Mouse (Mus musculus): ENCODE results near the gene Emc6. TPM values are rescaled to one million over a fixed set of nuclear protein-coding genes. Genes with fewer than 3 reads are reported as not detected.
A peak's percentile ranks its signal among the peaks of the same experiment; 100 is the strongest.

Gene Emc6
- polyA plus RNA-seq, 1 experiment from 2014 or later = 114 TPM

DNA sequence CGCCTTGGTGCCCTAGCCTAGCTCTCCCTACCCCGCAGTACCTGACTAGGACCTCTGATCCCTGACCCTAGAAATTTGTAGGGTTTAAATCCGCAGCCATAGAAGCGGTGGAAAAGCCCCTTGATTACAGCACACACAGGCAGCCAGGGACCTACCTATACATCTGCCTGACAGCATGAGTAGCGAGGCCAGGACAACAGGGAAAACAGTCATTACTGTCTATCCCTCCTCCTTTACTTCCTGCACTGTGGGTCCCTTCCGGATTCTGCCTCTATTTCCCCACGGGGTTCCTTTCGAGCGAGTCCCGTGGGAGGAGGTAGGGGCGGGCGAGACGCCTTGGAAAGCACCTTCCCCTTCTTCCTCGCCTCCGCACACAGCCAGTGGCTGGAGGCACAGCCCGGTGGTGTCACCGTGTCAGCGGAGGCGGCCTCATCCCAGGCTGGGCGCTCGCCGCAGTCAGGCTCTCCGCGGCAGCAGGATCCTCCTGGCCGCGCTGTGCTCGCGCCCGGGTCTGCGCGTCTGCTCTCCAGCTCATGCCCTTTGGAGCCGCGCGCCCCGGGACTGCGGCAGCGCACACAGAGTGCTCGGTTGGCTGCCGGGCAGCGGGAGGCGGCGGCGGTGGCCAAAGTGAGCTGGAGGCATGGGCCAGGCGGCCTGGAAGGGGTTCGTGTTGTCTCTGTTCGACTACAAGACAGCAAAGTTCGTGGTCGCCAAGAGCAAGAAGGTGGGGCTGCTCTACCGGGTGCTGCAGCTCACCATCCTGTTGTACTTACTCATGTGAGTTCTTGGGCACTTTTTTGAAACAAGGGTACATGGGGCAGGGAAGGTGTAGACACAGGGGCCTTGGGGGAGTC, 16.7 kb downstream of the Emc6 start, which contains the start of gene P2rx5:
Gene P2rx5, plus strand, starts transcription at position 465 of the 854 bp plus-strand sequence.
- 3% methylated on average over 47 of the region's 49 CpGs for WGBS

GRCm38 (mm10) chr11:73155071-73155470, 21.8 kb downstream of the Emc6 start:
- Histone ChIP-seq H3K27me3 (replicated peaks; ENCODE audit: control insufficient read depth, insufficient read depth, low read length) (peaks cover 8% of the 10 kb centered on the region; the same call in 1 of the 2 replicates), H3K27ac (ENCODE audit: low read depth, low read length) (no peak overlapping the region), H3K9me3 (ENCODE audit: control insufficient read depth) (no peaks in the 10 kb centered on the region), H3K4me2 (replicated peaks; ENCODE audit: low read depth) (no peak overlapping the region), H3K4me1 (replicated peaks; ENCODE audit: control insufficient read depth, insufficient read depth, low read length) (no peaks in the 10 kb centered on the region), H3K36me3 (ENCODE audit: control insufficient read depth, insufficient read depth) (no peaks in the 10 kb centered on the region), H3K9ac (ENCODE audit: low read depth, low read length) (no peak overlapping the region), H3K4me3 (ENCODE audit: low read depth, low read length) (no peak overlapping the region)
- 74% methylated on average over 6 of the region's 6 CpGs for WGBS
- no peak for TF ChIP-seq CTCF (IDR thresholded peaks at IDR 0.05; ENCODE audit: low read depth)
- ATAC-seq = no peak

More for the DNA sequence above, 16.7 kb downstream of the Emc6 start, which contains the start of gene P2rx5:
- Histone ChIP-seq H3K27ac (ENCODE audit: low read depth, low read length) (no peak within 1 kb of the TSS), H3K4me1 (replicated peaks; ENCODE audit: control insufficient read depth, insufficient read depth, low read length) (no peaks in the 10 kb centered on the region), H3K4me3 (ENCODE audit: low read depth, low read length) (peak within 1 kb of the TSS; percentile 40), H3K9me3 (ENCODE audit: control insufficient read depth) (no peaks in the 10 kb centered on the region), H3K4me2 (replicated peaks; ENCODE audit: low read depth) (peak within 1 kb of the TSS; percentile 74), H3K36me3 (ENCODE audit: control insufficient read depth, insufficient read depth) (no peaks in the 10 kb centered on the region), H3K9ac (ENCODE audit: low read depth, low read length) (peak within 1 kb of the TSS; percentile 27), H3K27me3 (replicated peaks; ENCODE audit: control insufficient read depth, insufficient read depth, low read length) (peaks cover 8% of the 10 kb centered on the region; the same call in 1 of the 2 replicates)
- TF ChIP-seq CTCF (IDR thresholded peaks at IDR 0.05; ENCODE audit: low read depth) = 0 out of 2 replicates have a peak, but pooled peaks have one; percentile 1
- ATAC-seq = peak; percentile 49; the same call in 1 of the 2 replicates

GRCm38 (mm10) chr11:73148209-73148608, 28.6 kb downstream of the Emc6 start:
- no peak for ATAC-seq
- no peak overlapping the region for H3K9ac ChIP-seq (ENCODE audit: low read depth, low read length)
- H3K27ac ChIP-seq (ENCODE audit: low read depth, low read length) = no peak overlapping the region
- TF ChIP-seq CTCF (IDR thresholded peaks at IDR 0.05; ENCODE audit: low read depth) = no peak
- no peak overlapping the region for H3K4me2 ChIP-seq (replicated peaks; ENCODE audit: low read depth)
- no peaks in the 10 kb centered on the region for H3K36me3 ChIP-seq (ENCODE audit: control insufficient read depth, insufficient read depth)
- no peak overlapping the region for H3K4me3 ChIP-seq (ENCODE audit: low read depth, low read length)
- H3K27me3 ChIP-seq (replicated peaks; ENCODE audit: control insufficient read depth, insufficient read depth, low read length) = no peaks in the 10 kb centered on the region
- H3K4me1 ChIP-seq (replicated peaks; ENCODE audit: control insufficient read depth, insufficient read depth, low read length) = no peaks in the 10 kb centered on the region
- H3K9me3 ChIP-seq (ENCODE audit: control insufficient read depth) = no peaks in the 10 kb centered on the region
- WGBS = 84% methylated on average over 9 of the region's 9 CpGs

GRCm38 (mm10) chr11:73146975-73147365, 29.9 kb downstream of the Emc6 start:
- Histone ChIP-seq H3K4me2 (replicated peaks; ENCODE audit: low read depth) (no peak overlapping the region), H3K36me3 (ENCODE audit: control insufficient read depth, insufficient read depth) (no peaks in the 10 kb centered on the region), H3K27ac (ENCODE audit: low read depth, low read length) (no peak overlapping the region), H3K9me3 (ENCODE audit: control insufficient read depth) (no peaks in the 10 kb centered on the region), H3K4me1 (replicated peaks; ENCODE audit: control insufficient read depth, insufficient read depth, low read length) (no peaks in the 10 kb centered on the region), H3K27me3 (replicated peaks; ENCODE audit: control insufficient read depth, insufficient read depth, low read length) (no peaks in the 10 kb centered on the region), H3K4me3 (ENCODE audit: low read depth, low read length) (no peak overlapping the region), H3K9ac (ENCODE audit: low read depth, low read length) (no peak overlapping the region)
- no peak for ATAC-seq
- no peak for TF ChIP-seq CTCF (IDR thresholded peaks at IDR 0.05; ENCODE audit: low read depth)
- WGBS = 64% methylated on average over 7 of the region's 7 CpGs

DNA sequence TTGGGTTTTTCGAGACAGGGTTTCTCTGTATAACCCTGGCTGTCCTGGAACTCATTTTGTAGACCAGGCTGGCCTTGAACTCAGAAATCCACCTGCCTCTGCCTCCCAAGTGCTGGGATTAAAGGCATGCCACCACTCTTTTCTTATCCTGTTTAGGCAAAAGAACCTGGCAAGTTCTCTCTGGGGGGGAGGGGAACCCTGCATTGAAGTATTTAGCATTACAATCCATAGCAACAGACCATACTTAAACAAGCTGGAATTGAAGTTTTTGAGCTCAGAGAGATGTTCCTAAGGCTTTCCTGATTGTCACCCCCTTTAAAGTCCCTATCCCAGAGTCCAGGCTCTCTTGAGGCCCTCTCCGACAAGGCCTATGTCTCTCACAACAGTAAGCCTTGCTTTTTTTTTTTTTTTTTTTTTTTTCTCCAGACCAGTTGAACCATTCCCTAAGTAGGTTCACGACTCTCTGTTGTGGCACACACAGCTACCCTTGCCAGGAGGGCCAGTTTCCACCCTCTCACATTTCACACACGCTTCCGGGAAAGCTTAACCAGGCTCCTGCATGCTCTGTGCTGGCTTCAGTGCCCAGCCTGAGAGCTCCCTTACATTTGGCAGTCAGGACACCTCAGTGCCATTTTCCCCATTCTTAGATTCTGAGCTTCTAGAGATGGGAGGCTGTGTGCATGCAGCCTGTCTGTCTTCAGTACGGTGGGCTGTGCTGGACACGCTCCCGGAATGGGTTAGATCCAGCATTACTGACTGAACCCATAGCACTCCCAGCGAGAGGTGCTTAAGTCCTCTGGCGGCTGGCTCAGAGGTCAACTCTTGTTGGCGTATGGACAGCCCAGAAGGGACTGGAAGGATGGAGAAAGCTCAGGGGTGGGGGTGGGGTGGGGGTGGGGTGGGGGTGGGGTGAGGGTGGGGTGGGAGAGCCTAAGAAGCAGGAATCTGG, 30.5 kb downstream of the Emc6 start:
- no peak for TF ChIP-seq CTCF (IDR thresholded peaks at IDR 0.05; ENCODE audit: low read depth)
- no peak overlapping the region for H3K4me2 ChIP-seq (replicated peaks; ENCODE audit: low read depth)
- H3K9ac ChIP-seq (ENCODE audit: low read depth, low read length) = no peak overlapping the region
- ATAC-seq = no peak
- whole genome bisulfite sequencing = 62% methylated on average over 11 of the region's 11 CpGs
- no peak overlapping the region for H3K4me3 ChIP-seq (ENCODE audit: low read depth, low read length)
- no peaks in the 10 kb centered on the region for H3K27me3 ChIP-seq (replicated peaks; ENCODE audit: control insufficient read depth, insufficient read depth, low read length)
- no peaks in the 10 kb centered on the region for H3K4me1 ChIP-seq (replicated peaks; ENCODE audit: control insufficient read depth, insufficient read depth, low read length)
- H3K27ac ChIP-seq (ENCODE audit: low read depth, low read length) = no peak overlapping the region
- no peaks in the 10 kb centered on the region for H3K9me3 ChIP-seq (ENCODE audit: control insufficient read depth)
- H3K36me3 ChIP-seq (ENCODE audit: control insufficient read depth, insufficient read depth) = no peaks in the 10 kb centered on the region

DNA sequence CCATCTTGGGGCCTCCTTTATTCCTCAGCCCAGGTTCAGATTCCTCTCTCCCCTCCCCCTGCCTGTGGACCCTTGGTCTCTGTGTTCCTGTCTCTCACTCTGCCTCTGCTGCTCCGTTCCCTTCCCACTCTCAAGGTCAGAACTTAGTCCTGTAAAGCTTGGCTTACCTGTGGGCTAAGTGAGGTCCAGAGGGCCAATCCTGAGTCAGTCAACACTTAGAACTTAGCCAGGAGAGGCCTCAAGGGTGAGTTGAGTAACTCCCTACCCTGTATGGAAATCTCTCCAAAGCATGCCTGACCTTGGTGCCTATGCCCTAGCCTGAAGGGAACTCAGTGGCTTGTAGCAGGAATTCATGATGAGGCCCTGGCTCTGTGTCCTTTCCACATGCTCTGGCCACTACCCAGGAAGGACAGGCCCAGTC, 32.6 kb downstream of the Emc6 start:
- ATAC-seq = no peak
- 55% methylated on average over 1 of the region's 1 CpGs for WGBS

More for the DNA sequence above, 32.6 kb downstream of the Emc6 start:
- no peaks in the 10 kb centered on the region for H3K27me3 ChIP-seq (replicated peaks; ENCODE audit: control insufficient read depth, insufficient read depth, low read length)
- H3K9me3 ChIP-seq (ENCODE audit: control insufficient read depth) = no peaks in the 10 kb centered on the region
- no peak overlapping the region for H3K4me3 ChIP-seq (ENCODE audit: low read depth, low read length)
- H3K27ac ChIP-seq (ENCODE audit: low read depth, low read length) = no peak overlapping the region
- H3K4me1 ChIP-seq (replicated peaks; ENCODE audit: control insufficient read depth, insufficient read depth, low read length) = no peaks in the 10 kb centered on the region
- no peak overlapping the region for H3K9ac ChIP-seq (ENCODE audit: low read depth, low read length)
- no peaks in the 10 kb centered on the region for H3K36me3 ChIP-seq (ENCODE audit: control insufficient read depth, insufficient read depth)
- no peak overlapping the region for H3K4me2 ChIP-seq (replicated peaks; ENCODE audit: low read depth)
- TF ChIP-seq CTCF (IDR thresholded peaks at IDR 0.05; ENCODE audit: low read depth) = no peak

All from intestine, postnatal 0 days (tissue).